Mouse (Mus musculus): ENCODE results near the gene St13.
A peak's percentile ranks its signal among the peaks of the same experiment; 100 is the strongest.

The St13 gene

DNA sequence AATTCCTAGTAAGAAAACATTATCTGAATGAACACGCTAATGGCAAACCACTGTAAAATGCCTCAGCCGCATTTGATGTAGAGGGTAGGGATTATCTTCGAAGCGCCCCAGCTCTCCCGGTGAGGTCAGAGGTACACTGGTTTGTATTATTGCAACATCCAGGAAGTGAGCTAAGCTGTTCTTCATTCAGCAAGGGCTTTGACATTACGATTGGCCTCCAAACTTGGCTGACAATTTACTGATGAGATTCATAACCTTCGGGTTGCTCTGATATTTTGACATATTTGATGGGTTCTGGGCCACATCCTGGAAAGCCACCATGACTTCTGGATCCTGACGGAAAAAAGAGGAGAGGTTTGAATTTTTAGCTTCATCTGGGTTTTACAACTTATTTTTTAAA is 34.6 kb downstream of the St13 start:
- no peak for DNase-seq (ENCODE audit: low read depth, low spot score)

DNA sequence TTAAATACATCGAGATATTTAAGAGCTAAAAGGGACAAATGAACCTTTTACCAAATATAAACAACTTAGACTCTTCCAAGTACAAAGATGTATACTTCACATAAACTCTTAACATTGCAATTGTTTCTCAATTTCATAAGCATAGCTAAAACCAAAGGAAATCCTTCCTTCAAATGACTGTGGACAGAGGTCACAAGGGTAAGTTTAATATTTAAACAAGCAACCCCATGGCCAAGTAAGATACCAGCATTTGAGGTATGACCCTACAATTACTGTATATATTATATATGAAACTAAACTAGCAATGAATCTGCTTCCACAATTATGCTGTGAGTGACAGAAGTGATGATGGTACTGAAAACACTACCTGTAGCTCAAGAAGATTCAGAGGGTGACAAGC is 35.6 kb downstream of the St13 start:
- no peak for DNase-seq (ENCODE audit: low read depth, low spot score)

DNA sequence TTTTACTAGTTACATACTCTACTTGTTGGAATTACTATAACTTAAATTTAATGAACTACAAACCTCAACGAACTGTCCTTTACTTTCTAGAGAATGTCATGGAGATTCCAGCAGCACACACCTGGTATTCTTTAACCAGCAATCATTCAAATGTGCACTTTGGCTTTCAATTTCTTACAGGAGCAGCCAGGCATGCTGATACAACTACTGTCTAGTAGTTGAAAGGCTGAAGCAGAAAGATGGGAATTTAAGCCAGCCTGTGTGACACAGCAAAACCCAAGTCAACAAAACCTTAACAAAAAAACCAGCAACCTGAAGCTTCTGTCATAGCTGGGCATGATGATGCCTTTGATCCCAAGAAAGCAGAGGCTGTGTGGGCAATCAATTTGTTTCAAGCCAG is 37.4 kb downstream of the St13 start:
- no peak for DNase-seq (ENCODE audit: low read depth, low spot score)

DNA sequence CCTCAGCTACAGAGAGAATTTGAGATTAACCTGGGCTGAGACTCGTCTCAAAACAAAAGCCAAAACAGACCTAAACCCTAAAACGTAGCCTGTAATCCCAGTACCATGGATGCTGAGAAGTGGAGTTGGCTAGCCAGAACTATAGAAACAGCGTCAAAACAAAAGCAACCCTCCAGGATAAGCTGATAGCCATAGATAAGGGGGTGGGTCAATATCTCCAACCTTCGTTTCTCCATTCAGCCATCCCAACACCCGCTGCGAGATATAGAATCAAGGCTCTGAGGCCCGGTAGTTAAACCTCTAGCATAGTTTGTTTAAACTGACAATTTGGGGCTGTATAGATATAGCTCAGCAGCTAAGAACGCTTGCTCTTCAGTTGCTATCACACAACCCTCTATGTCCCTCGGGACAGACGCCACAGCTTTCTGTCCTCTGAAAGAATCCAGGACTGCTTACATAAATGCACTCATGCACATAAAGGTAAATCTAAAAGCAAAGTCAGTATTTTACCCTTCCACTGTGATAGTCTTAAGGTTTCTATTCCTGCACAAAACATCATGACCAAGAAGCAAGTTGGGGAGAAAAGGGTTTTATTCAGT is 38.4 kb downstream of the St13 start:
- no peak for DNase-seq (ENCODE audit: low read depth, low spot score)

DNA sequence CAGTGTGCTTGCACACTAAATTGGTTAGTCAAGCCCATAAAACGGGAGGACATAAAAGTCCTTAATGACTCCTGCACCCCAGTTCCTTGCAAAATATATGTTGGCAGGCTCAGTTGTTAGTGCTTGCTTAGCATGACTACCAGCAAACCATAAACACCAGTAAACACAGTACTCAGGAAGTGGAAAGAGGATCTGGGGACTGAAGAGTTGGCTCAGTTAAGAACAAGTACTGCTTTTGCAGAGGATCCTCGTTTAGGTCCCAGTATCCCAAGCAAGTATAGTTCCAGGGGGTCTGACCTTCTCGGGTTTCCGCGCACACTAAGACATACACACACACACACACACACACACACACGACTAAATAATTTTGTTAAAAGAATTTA is 38.9 kb downstream of the St13 start:
- DNase-seq (ENCODE audit: low read depth, low spot score), result no peak

DNA sequence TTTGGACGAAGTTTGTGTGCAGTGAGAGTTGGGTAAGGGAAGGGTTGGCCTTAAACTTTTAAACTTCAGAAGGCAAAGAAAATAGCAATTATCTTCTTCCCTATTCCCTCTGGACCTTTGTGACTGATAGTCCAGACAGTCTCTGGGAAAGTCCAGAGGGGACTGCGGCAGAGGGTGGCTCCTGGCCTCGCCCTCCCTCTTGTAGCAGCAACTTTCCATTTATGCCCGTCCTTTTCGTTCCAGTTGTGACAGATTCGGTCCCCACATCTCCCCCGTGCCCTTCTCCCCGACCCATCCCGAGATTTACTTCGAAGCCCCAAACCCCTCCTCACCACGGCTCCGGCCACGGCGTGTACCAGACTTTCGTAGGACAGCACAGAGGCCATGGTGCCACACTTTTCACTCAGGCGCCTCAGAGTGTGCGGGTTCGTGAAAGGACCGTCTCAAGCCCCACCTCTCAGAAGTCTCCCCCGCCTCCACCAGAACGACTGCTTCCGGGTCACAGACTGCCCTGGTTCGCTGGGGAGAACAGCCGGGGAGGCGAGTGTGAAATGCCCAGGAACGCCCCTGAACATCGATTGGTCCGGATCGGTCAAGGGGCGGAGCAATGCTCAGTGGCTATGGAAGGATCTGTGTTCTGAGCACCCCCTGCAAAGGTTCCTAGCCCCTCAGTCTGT is 39.4 kb downstream of the St13 start, which contains the start of gene Slc25a17:
Gene Slc25a17, minus strand, starts transcription at position 468 of the 677 bp plus-strand sequence.
- peak; percentile 88 for DNase-seq (ENCODE audit: low read depth, low spot score)

DNA sequence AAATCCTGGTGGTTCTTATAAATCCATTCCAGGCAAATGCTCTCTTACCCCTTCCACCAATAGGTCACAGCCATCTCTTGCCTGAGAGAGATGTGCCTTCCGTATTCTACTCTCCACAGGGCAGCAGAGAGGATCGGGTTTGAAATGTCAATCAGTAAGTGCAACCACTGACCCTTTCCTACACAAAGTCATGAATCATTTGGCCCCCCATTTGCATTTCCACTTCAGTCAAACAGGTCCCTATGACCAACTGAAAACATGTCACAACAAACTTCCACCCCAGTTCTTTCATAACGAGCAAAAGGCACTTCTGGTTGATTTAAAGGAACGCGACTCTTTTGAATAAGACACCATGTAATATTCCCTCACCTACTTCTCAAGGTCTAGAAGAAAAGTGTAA is 40.5 kb downstream of the St13 start:
- DNase-seq (ENCODE audit: low read depth, low spot score), result no peak

DNA sequence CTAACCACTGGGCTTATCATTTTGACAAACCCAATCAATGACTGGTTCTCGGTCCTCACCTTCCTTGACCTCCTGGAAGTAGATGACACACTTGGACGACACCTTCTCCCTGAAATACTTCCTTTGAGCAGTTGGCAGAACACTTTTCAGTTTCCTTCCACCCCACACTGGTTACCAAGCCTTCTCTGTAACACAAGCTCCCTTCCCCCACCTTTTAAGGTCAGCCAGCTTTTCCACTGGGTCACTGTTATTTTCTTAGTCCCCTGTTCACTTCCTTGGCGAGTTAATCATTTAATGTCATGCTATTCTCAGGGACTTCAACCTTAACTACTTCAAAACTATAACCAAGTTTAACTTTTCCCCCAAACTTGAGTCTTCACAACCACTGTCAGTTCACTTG is 40.9 kb downstream of the St13 start:
- DNase-seq (ENCODE audit: low read depth, low spot score), result no peak

DNA sequence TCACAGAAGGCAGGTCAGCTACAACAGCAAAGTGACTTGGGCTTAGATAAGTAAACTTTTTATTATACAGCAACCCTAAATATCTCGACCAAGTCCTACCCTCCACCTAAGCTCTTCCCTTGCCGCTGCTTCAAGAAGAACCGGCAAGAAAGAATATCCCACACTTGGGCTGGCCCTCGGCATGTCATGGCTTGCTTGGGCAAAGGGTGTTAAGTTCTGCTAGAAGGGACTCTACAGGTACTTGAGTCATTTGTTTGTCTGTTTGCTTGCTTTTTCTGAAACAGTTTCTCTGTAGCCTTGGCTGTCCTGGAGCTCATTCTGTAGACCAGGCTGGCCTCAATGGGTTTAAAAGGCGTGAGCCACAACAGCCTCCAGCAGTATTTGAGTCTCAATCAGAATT is 42.9 kb downstream of the St13 start:
- DNase-seq (ENCODE audit: low read depth, low spot score), result no peak

DNA sequence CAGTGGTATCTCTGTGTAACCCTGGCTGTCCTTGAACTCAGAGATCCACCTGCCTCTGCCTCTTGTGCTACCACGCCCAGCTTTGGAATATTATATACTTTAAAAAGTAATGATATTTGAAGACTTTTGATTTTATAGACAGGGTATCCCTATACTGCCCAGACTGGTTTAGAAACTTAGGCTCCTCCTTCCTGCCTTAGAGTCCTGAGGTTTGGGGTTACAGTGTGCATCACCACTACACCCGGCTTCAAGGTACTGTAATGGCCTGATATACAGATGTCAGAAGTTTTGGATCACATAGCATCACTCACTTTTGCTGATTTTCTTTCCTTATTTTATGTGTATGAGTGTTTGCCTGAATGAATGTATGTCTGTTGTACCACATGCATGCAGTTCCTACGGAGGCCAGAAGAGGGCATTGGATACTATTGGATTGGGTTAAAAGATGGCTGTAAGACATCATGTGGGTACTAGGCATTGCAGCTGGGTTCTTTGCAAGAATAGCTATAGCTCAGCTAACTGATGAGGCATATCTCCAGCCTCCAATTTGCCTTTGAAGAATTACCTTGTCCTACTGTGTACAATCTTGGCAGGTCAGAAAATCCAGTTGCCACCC is 44.6 kb downstream of the St13 start:
- DNase-seq (ENCODE audit: low read depth, low spot score), result no peak

DNA sequence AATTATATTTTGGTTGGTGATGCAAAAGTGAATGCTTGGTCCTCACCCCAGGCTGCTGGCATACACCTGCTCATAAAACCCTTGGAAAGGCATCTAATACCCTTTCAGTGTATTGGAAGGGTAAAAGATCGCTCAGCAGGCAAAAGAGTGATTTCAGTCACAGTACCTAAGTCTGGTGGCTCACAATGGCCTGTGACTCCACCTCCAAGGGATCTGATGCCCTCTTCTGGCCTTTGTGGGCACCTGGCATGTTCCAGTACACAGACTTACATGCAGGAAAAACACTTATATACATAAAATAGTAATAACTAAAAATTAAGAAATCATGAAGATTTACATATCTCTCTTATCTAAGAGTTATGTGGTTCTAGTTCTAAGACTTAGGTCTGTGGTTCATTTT is 47.2 kb downstream of the St13 start:
- no peak for DNase-seq (ENCODE audit: low read depth, low spot score)

DNA sequence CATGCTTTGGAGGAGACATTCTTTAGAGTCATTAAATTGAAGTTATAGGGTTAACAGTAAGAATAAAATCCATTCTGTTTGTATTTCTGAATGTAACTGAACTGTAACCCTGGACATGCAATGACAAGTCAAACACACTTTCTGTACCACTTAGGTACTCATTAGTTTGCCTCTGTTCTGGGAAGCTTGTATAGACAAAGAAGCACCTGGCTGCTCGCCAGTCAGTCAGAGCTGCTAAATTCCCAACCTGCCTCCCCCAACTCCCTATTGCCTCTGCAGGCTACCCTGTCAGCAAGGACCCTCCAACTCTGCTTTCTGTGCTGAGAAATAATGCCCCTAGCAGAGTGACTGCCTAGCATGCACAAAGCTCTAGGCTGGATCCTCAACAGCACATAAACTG is 49.5 kb downstream of the St13 start:
- no peak for DNase-seq (ENCODE audit: low read depth, low spot score)

DNA sequence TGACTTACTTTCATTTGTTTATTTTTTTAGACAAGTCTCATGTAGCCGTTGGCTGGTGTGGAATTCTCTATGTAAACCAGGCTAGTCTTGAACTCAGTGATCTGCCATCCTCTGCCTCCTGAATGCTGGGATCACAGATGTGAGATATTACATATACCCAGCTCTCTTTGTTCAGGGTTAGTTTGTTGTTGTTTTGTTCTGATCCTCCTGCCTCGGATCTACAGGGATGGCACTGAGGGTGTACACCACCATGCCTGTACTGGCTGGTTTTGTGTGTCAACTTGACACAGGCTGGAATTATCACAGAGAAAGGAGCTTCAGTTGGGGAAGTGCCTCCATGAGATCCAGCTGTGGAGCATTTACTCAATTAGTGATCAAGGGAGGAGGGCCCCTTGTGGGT is 51.5 kb downstream of the St13 start:
- no peak for DNase-seq (ENCODE audit: low read depth, low spot score)

DNA sequence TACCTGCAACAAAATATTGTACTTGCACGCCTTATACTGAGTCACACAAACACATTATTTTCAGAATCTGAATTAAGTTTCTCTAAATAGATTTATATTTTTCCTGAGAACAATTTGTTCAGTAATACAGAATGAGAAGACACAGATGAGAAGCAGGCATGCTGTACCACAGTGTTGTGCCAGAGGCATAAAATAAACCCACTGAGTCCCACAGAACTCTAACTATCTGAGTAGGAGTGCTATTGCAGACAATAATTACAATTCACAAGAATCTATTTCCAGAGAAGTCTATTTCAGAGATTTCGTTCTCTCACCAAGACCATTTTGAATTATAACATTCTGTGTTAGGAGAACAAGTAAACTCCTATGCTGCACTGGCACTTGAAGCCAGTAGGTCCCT is 52.4 kb downstream of the St13 start:
- no peak for DNase-seq (ENCODE audit: low read depth, low spot score)

DNA sequence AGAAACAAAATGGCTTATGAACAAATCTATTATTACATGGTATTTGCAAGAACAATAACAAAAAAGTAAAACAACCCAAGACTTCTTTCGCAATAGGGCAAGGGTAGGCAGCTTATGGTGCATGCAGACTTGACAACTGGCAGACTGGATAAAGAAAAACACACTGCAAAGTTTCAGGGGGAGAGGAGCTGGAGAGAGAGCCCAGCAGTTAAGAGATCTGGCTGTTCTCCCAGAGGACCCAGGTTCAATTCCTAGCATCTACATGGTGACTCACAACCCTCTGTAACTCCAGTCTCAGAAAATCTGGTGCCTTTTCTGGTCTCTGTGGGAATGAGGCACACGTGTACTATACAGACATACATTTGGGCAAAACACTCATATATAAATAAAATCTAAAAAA is 58.5 kb downstream of the St13 start:
- no peak for DNase-seq (ENCODE audit: low read depth, low spot score)

DNA sequence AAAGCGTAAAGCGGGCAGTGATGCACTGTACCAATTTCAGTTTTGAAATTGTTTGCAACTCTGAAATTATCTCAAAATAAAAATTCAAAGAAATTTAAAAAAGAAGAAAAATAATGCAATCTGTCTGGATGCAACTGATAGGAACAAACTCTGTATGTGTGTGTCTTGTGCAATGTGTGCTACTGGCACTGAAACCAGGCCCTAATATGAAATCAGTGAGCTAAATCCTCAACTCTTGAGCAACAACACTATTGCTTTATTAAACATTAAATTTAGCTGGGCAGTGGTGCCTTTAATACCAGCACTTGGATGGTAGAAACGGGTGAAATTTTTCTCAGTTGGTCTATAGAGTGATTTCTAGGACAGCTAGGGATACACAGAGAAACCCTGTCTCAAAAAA is 60.7 kb downstream of the St13 start:
- DNase-seq (ENCODE audit: low read depth, low spot score), result no peak

DNA sequence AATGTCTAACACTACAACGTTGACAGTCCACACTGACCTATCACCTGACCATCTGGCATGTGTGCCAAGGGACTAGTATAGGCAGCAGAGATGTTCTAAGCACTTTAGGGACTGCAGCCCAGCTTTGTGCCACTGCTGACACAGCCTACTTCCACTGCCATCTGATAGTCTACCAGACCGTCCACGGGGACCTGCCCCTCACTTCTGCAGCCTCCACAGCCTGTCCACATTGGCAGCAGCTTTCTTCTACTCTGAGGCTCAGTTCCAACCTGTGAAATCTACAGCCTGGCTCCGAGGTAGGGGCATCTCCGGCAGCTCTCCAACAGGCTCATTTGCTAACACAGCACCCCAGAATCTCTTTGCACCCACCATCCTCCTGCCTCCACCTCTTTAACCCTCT is 63.4 kb downstream of the St13 start:
- DNase-seq (ENCODE audit: low read depth, low spot score), result no peak

DNA sequence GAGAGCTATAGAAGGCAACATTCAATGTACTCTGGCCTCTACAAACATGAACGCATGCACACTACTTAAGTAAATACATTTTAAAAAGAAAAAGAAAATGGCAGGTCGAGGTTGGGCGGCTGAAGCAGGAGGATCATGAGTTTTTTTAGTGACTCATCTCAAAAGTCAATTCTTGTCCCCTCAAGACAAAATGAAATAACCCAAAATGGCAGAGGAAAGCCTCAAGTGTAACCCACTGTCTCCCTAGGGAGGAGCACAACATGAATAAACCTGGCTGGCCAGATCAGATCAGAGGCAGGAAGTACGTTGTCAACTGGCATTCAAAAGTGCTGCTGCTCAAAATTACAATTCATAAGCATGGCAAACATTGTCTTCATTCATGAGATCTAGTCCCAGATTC is 67.4 kb downstream of the St13 start:
- no peak for DNase-seq (ENCODE audit: low read depth, low spot score)

DNA sequence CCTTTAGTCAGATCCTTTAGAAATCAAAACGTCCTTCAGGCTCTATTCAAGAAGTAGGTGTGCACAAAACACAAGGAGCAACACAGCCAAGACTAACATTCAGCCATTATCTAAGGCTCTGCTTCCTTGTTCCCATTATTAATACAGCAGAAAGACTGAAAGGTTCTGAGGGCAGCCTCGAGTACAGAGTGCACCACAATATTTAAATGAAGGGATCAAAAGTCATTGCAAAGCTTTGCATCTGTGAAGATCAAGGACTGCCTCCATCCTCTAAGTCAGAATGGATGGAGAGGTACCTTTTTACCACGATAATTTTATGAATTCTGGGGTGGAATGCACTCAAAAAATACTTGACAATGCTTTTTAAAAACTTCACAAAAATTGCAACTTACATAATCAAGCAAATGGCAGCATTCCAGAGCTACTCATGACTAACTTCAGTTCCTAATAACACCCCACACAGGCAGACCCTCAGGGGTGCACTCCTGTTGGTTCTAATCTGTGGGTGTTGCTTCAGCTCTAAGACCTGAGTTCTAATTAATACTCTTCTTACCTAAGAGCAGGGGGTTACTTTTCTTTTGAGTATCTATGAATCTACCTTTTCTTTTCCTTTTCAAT is 69.0 kb downstream of the St13 start:
- no peak for DNase-seq (ENCODE audit: low read depth, low spot score)

DNA sequence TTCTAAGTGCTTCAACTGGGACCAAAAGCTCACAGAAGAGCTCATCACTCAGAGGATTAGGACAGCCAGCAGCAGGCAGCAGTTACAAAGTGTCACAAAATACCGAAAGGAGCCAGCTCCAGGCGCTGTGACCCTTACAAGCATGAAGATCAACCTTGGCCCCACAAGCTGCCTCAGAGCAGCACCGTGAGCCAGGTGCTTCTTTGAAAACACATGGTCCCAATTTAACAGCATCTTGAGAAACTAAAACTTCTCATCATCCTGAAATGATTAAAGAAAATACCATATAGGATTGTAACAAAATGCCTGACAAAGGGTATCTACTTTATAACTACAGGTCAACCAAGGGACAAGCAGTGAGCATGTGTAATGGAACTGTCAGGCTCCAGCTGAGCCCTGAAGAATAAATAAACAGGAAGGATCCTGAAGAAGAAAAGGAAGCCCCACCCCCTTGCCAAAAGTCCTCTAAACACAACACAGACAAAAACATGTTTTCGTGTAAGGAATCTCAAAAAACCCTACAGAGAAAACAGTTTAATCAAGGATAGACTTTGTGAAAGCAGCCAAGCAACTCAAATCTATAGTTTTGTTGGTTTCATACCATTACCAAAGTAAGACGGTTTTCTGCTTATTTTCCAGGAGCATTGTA is 70.0 kb downstream of the St13 start:
- DNase-seq (ENCODE audit: low read depth, low spot score), result no peak

DNA sequence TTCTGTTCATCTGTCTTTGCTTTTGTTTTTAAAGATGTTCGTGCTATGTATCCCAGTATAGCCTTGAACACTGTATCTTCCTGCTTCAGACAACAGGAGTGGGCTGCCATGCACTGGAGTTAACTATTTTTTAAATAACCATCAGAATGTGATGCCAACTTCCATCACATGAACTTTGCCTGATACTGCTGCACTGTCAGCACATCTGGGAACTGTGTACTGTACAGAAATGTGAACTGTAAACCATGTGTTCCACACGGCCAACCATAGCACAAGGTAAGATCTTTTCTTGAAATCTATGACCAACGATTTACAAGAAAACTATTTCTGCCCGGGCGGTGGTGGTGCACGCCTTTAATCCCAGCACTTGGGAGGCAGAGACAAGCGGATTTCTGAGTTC is 72.4 kb downstream of the St13 start:
- no peak for DNase-seq (ENCODE audit: low read depth, low spot score)

DNA sequence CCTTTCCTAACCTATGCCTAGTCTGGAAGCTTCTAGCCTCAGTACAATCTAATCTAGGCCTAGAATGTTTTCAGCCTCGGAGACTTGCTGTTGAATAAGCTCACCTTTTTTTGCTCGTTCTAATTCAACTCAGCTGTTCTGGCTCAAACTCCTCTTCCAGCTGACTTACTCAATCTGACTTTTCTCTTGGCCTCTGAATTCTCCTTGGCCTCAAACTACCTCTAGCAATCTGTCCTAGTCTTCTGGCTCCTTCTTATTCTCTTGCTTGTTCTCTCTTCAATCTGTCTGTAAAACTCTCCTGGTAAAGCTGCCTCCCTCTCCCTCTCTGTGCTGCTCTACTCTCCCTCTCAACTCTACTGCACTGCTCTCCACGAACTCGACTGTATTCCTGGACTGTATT is 74.9 kb downstream of the St13 start:
- no peak for DNase-seq (ENCODE audit: low read depth, low spot score)

DNA sequence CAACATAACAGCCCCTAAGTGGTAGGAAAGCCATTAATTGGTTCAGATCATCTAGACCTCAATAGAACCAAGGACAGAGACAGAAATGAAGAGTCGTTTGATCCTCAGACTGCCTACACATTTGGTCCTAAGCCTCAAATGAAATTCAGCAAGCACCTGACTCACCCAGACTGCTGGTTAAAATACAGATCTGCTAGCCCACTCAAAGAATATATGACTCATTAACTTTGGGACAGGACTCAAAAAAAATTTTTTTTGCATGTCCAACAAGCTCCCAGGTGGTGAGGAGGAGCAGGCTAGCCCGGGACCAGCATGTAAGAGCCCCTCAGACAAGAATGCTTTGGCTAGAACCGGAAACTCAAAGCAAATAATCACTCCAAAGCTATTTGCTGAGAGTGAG is 79.7 kb downstream of the St13 start:
- no peak for DNase-seq (ENCODE audit: low read depth, low spot score)
